In genomic region chr2:106754696-106755095, GRCm38 (mm10) we compare ENCODE assay signal across 21 mouse cellular contexts.
DNase-seq lines count a peak whose midpoint lies in the region; ATAC-seq lines count a peak whose summit lies in the region.
"Had no signal": no experiment of that assay in that cellular context is flagged by ENCODE, and none has a peak within 500 bp of the region (broad histone marks: within the 10 kb centered on the region; RNA-seq: fewer than 3 reads in every experiment).

No protein-coding gene starts in this region.

- H3K9me3 ChIP-seq in forebrain, embryonic 11.5 days (ENCODE audit: control insufficient read depth, low read length) = no peaks in the 10 kb centered on the region
- no peaks in the 10 kb centered on the region for H3K9me3 ChIP-seq in forebrain, embryonic 15.5 days
- H3K9me3 ChIP-seq: forebrain, embryonic 12.5 days had no signal

- peak; percentile 22 for DNase-seq in cerebellum, adult 9-10 months
- DNase-seq in cerebellum, adult 8-10 months = no peak
- peak; percentile 52 to 60 for DNase-seq in cerebellum, postnatal 14 days
- DNase-seq in forebrain, embryonic 11.5 days (ENCODE audit: low spot score) = peak; percentile 4
- DNase-seq in left cerebral cortex, postnatal 4 days = peak; percentile 23
- no peak for DNase-seq in left cerebral cortex, postnatal 10 days (ENCODE audit: extremely low spot score in 1 of 2, low spot score in 2 of 2)
- DNase-seq: adrenal gland, adult 8-10 months; adrenal gland, postnatal 14 days; adrenal gland, postnatal 36 days; B cell, adult 2 months; cerebellum, adult 11 months; forebrain, postnatal 0 days had no signal

- no peak overlapping the region for H3K9ac ChIP-seq in forebrain, embryonic 11.5 days (ENCODE audit: low read length)
- H3K9ac ChIP-seq in forebrain, embryonic 15.5 days (replicated peaks) = no peak overlapping the region
- H3K9ac ChIP-seq: forebrain, embryonic 12.5 days; forebrain, postnatal 0 days had no signal

- H3K4me3 ChIP-seq in forebrain, embryonic 11.5 days (ENCODE audit: low read depth, low read length) = no peak overlapping the region
- H3K4me3 ChIP-seq in forebrain, embryonic 15.5 days = no peak overlapping the region
- H3K4me3 ChIP-seq: forebrain, embryonic 12.5 days had no signal

- H3K27ac ChIP-seq in forebrain, embryonic 11.5 days (ENCODE audit: low read depth, low read length) = no peak overlapping the region
- H3K27ac ChIP-seq in forebrain, embryonic 15.5 days (replicated peaks) = no peak overlapping the region
- H3K27ac ChIP-seq: forebrain, embryonic 12.5 days had no signal

- H3K4me2 ChIP-seq in forebrain, embryonic 11.5 days (ENCODE audit: low read depth, low read length, severe bottlenecking) = no peak overlapping the region
- H3K4me2 ChIP-seq in forebrain, embryonic 15.5 days (replicated peaks) = no peak overlapping the region
- H3K4me2 ChIP-seq: forebrain, embryonic 12.5 days had no signal

- WGBS in forebrain, embryonic 11.5 days = 67% methylated on average over 5 of the region's 5 CpGs
- WGBS in forebrain, embryonic 15.5 days = 44% methylated on average over 5 of the region's 5 CpGs

- ATAC-seq in cerebellum, adult (ENCODE audit: insufficient number of reproducible peaks, low FRiP score, low TSS enrichment) = no peak
- no peak for ATAC-seq in forebrain, embryonic 11.5 days (replicated peaks; ENCODE audit: low FRiP score)
- no peak for ATAC-seq in forebrain, embryonic 15.5 days (replicated peaks)
- ATAC-seq: activated CD4-positive, CD25-positive, alpha-beta regulatory T cell, adult 4 months; CD4-positive, CD25-positive, alpha-beta regulatory T cell, adult 4 months; forebrain, embryonic 14.5 days; forebrain, postnatal 0 days; Patski had no signal

- intact Hi-C loops in left cerebral cortex, postnatal 4 days (cut with DNase I) = no loop called here
- intact Hi-C loops in left cerebral cortex, postnatal 10 days (cut with DNase I) = no loop called here

- H3K4me1 ChIP-seq in forebrain, embryonic 11.5 days (replicated peaks; ENCODE audit: control insufficient read depth, insufficient read depth, low read length) = no peaks in the 10 kb centered on the region; the same call in 1 of the 2 replicates
- peaks cover 12% of the 10 kb centered on the region; the same call in 1 of the 2 replicates for H3K4me1 ChIP-seq in forebrain, embryonic 15.5 days

- no peaks in the 10 kb centered on the region for H3K36me3 ChIP-seq in forebrain, embryonic 11.5 days (ENCODE audit: control insufficient read depth, insufficient read depth, low read length)
- no peaks in the 10 kb centered on the region for H3K36me3 ChIP-seq in forebrain, embryonic 15.5 days
- H3K36me3 ChIP-seq: G1E had no signal

- H3K27me3 ChIP-seq in forebrain, embryonic 11.5 days (ENCODE audit: control insufficient read depth, insufficient read depth, low read length) = no peaks in the 10 kb centered on the region
- no peaks in the 10 kb centered on the region for H3K27me3 ChIP-seq in forebrain, embryonic 15.5 days
- H3K27me3 ChIP-seq: CH12.LX; forebrain, embryonic 12.5 days had no signal

Comparison
In these comparisons a context has a peak if more than half of its experiments do, and no peak if none do; other contexts are left out.
1. DNase-seq: peak in cerebellum, adult 9-10 months (single experiment), cerebellum, postnatal 14 days (2 of 2), forebrain, embryonic 11.5 days (single experiment) and left cerebral cortex, postnatal 4 days (single experiment); none in cerebellum, adult 8-10 months (single experiment) and left cerebral cortex, postnatal 10 days (0 of 2).